Mouse (Mus musculus) skeletal muscle tissue, adult 2 months (tissue): ENCODE measurements at regions not wholly inside any gene's neighbourhood (a gene's known extent, or its start where the extent isn't known, plus 50 kb on each side); places are given as distances from the start of the nearest gene placed in this dataset.
"Not testable (repeated sequence)": the region's sequence is repeated elsewhere in the genome, so short reads cannot be mapped to it uniquely, and the experiment has no call there.

Source experiments
- DNase-seq: peaks from one replicate; pipeline ENCODE4 v3.0.0-alpha.2; 2012; ENCODE audit warnings: low read depth, low spot score

- no peak for DNase-seq
Measured at GRCm38 (mm10) chr12:33496306-33496705, 66.9 kb downstream of the Twistnb start.

- no peak for DNase-seq
Measured at GRCm38 (mm10) chr12:33497319-33497892, 68.0 kb downstream of the Twistnb start.

GRCm38 (mm10) chr12:33541566-33541965 lies 112.1 kb downstream of the Twistnb start:
- DNase-seq: no peak

DNA sequence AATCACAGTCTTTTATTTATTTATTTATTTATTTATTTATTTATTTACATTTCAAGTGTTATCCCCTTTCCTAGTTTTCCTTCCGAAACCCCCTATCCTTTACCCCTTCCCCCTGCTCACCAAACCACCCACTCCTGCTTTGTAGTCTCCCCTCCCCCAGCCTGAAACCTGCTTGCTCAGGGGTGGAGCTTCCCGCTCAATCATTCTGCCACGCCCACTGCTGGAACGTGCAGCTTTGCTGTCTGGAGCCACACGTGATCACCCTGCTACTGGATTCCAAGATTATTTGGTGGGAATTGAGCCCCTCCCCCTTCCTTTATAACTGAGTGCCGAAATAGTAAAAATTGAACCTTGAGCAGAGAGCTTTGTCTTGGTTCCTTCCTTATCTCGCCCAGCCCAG lies 122.2 kb downstream of the Twistnb start:
- not testable (repeated sequence) for DNase-seq

GRCm38 (mm10) chr12:33552231-33552630 lies 122.8 kb downstream of the Twistnb start:
- DNase-seq: no peak

GRCm38 (mm10) chr12:33552651-33553050 lies 123.2 kb downstream of the Twistnb start:
- no peak for DNase-seq

DNA sequence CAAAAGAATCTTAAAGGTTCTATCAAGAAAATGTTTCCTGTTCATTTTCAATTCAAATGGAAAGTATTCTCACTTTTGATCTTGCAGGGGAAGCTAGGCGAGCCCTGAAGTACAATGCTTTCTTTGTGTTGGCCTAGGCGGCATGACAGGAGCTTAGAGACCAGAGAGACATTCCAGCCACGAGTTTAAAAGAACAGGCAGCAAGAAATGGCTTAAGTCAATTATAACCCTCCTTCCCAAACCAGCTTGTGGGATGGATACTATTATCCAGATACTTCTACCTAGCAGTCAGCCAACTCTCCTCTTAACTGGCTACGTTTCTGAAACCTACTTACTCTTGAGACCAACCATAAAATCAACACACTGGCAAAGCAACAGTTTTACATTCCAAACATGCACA lies 124.3 kb downstream of the Twistnb start:
- DNase-seq: no peak

DNA sequence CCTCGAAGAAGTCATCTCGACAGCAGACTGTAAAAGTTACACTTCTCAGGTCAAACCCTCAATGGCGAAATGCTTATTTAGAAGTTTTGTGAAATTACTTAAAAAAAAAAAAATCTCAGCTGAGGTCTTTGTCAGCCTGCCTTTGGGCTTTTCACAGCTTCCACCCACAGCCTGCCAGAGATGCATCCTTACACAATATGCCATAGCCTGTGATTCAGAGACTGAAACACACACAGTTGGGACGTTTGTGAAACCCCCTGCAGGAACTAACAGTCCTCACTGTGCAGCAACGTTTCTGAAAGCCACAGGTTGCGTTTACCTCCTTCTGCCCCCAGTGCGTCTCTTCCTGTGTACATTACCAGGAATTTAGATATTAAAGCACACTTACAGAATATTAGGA lies 131.7 kb downstream of the Twistnb start:
- DNase-seq: no peak

DNA sequence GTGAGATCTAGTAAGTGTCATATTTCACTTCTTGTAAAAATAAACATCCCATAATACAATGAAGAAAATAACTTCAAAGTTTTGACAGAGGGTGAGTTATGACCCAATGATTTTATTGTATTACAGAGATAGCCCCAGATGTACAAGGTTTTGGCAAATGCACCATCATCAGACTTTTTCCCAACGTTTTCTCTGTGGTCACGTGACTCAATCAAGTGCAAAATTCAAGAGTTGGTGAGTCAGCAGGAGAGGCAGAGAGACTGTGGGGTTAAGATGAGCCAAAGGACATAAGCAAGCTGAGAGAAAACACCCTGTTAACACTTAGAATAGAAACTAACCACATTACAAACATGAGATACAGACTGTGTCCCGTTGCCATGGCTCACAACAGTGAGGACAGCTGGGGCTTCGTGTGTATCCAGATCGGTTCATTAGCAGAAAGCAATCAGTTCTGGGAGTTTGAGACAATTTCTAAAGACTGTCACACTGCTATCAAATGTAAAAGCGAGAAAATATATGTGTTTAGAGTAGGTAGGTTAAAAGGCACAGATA lies 148.5 kb downstream of the Twistnb start:
- DNase-seq: no peak

- DNase-seq: no peak
Measured at GRCm38 (mm10) chr12:33580809-33581208, 151.4 kb downstream of the Twistnb start.

DNA sequence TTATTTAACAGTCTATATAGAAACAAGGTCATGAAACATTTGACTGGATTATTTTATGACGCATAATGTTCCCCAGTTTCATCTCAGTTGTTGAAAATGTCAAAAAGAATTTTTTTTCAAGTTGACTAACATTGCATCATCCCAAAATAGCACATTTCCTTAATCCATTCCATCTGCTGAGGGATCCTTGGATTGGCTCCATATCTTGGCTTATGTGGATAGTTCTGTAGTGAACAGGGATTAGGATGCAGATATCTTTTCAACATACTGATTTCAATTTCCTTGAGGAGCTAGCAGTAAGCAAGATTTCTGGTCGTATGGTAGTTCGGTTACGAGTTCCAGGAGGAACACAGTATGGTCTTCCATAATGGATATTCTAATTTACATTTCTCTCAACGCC lies 161.6 kb downstream of the Twistnb start:
- peak; percentile 13 for DNase-seq

DNA sequence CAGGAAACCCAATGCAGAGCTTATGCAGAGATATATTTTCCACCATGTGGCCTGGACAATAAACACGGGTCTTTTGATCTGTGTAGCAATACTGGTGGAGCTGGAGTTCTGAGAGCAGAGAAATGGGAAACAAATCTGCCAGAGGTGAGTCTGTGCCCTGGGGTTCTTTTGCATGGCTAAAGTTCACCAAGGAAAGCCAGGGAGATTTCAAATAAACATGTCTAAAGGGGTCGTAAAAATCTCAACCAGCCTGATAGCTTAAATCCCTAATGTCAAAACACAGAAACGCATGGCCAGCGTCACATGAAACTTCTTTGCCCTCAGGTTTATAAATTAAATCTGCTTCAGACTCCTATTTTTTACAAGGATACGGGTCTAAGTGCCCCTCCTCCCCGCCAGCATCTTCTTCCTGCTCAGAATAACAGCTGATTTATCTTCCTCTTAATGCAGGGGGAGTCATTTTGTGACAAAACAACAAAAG lies 163.0 kb downstream of the Twistnb start:
- no peak for DNase-seq

GRCm38 (mm10) chr12:33592938-33593337 lies 163.5 kb downstream of the Twistnb start:
- no peak for DNase-seq

GRCm38 (mm10) chr12:33593685-33594084 lies 164.2 kb downstream of the Twistnb start:
- DNase-seq: no peak

- no peak for DNase-seq
Measured at GRCm38 (mm10) chr12:33605393-33605792, 176.0 kb downstream of the Twistnb start.

GRCm38 (mm10) chr12:33607811-33608602 lies 178.6 kb downstream of the Twistnb start:
- no peak for DNase-seq

DNA sequence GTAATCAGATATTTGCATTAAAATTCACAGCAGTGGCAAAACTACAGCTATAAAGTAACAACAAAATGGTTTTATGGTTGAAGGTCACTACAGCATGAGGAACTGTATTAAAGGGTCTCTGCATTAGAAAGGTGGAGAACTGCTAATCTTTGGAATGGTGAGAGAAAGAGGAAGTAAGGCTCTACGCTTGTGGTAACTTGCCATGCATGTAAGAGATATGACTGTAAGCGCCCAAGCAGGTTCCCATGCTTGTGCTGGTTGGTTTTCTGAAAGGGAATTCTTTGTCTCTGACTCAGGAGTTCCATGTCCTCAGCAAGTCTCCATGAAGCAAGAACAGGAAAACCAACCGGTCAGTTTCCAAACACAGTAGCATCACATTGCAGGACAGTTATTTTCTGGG lies 182.9 kb downstream of the Twistnb start:
- DNase-seq: no peak

GRCm38 (mm10) chr12:33620391-33620790 lies 191.0 kb downstream of the Twistnb start:
- DNase-seq: no peak

DNA sequence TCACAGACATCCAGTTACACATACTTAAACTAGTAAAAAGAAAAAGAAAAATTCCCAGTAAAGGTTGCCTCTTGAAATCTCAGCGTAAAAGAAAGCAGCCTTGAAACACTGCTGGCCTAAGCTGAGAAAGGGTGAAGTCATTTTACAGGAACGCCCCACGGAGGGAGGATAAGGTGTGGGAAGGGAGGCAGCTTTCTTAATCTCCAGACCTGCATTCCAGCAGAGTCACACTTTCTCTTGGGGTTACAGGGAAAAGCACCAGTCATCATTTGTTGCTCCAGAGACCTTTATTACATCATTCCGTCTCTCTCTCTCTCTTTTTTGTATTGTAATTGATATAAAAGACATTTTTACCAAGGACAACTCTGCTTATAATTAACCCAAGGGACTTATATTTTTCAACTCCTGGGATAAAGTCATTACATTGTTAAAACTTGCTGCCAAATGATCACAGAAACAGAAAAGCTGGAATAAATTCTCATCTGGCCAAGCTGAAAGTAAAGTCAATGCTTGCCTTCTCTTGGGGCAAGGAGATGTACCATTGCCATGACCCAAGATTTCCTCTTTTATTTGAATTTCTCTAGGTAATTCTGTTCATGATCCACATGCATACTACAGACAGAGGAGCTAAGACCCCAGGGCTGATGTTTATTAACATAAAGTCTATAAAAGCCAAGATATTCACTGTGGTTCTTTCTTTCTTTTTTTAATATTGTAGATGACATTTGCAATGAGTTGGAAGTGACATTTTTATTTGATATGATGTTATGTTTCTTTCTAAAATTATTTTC lies 196.9 kb downstream of the Twistnb start:
- no peak for DNase-seq

GRCm38 (mm10) chr12:33652597-33652996 lies 223.2 kb downstream of the Twistnb start:
- DNase-seq: no peak

DNA sequence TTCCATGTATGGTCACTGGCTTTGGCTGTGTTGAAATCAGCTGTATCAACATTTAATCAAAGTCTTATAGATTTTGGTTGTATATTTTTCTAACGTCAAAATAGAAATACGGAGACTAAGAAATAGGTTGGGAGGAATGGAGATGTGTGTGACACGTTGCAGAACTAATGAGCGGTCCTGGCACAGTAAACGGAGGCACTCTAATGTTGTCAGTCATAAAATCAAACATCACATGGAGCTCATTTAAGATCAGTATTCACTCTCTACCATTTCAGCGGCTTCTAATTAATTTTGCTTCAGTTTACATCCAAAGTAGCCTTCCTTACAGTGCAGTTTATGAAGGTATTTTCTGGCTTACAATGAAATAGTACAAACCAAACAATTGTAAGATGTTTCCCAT lies 246.1 kb downstream of the Twistnb start:
- no peak for DNase-seq

DNA sequence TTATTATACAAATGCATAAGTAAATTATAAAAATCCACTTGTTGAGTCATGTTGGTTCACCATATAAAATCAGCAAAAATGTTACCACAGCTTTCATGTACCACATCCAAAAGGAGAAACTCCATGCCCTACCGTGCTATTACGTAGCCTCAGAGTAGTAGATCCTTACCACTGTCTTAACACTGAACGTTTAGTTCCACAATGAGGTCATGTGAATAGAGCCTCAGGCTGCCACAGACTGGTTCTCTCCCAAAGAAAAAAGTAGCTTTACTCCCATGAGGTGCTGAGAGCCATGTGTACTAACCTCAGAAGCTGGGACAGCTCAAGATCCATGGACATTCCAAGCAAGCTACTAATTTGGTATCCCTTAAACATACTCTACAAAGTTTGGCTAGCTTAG lies 235.4 kb upstream of the Ferd3l start:
- DNase-seq: no peak
